Mouse (Mus musculus): Measurements from ENCODE around the gene Tcf12. TPM values are rescaled to one million over a fixed set of nuclear protein-coding genes. Genes with fewer than 3 reads are reported as not detected.

Tcf12 gene
- polyA plus RNA-seq (2012; rRNA removed; ENCODE audit: low replicate concordance) = 80.7 and 128 TPM in 2 replicates

GRCm38 (mm10) chr9:72111622-72112550, at the start of gene Tcf12:
TSS of gene Tcf12 (minus strand) at chr9:72111871.

Other genes with a start within 250 kb of the Tcf12 start
- gene Zfp280d, start 163.0 kb upstream of the Tcf12 start, polyA plus RNA-seq (2012; rRNA removed; ENCODE audit: low replicate concordance) = 10.5 and 16.8 TPM in 2 replicates

Data from subcutaneous adipose tissue, adult 2 months (tissue).